Mouse (Mus musculus): Measurements from ENCODE around the gene Pde7b. TPM values are rescaled to one million over a fixed set of nuclear protein-coding genes. Genes with fewer than 3 reads are reported as not detected.

Pde7b gene
- polyA plus RNA-seq, 1 experiment from 2014 or later = 5.2 TPM

- 68% methylated on average over 2 of the region's 2 CpGs for WGBS
- no peaks in the 10 kb centered on the region for H3K4me1 ChIP-seq (ENCODE audit: control insufficient read depth, insufficient read depth, low read length)
- no peak overlapping the region for H3K4me2 ChIP-seq (replicated peaks; ENCODE audit: low read depth, low read length)
- no peak for ATAC-seq (ENCODE audit: low FRiP score, low TSS enrichment)
- no peak overlapping the region for H3K27ac ChIP-seq (ENCODE audit: low read depth, low read length)
- no peaks in the 10 kb centered on the region for H3K36me3 ChIP-seq (ENCODE audit: control insufficient read depth, insufficient read depth, low read length)
- H3K27me3 ChIP-seq (ENCODE audit: control insufficient read depth, insufficient read depth, low read length) = no peaks in the 10 kb centered on the region
- H3K9ac ChIP-seq (ENCODE audit: low read depth, low read length) = no peak overlapping the region
- no peaks in the 10 kb centered on the region for H3K9me3 ChIP-seq (ENCODE audit: control insufficient read depth, low read length)
- no peak overlapping the region for H3K4me3 ChIP-seq (ENCODE audit: low read length)
Observed at GRCm38 (mm10) chr10:20437021-20437420, 287.9 kb downstream of the Pde7b start.

- H3K36me3 ChIP-seq (ENCODE audit: control insufficient read depth, insufficient read depth, low read length) = no peaks in the 10 kb centered on the region
- no peaks in the 10 kb centered on the region for H3K27me3 ChIP-seq (ENCODE audit: control insufficient read depth, insufficient read depth, low read length)
- no peaks in the 10 kb centered on the region for H3K9me3 ChIP-seq (ENCODE audit: control insufficient read depth, low read length)
- H3K9ac ChIP-seq (ENCODE audit: low read depth, low read length) = no peak overlapping the region
- ATAC-seq (ENCODE audit: low FRiP score, low TSS enrichment) = no peak
- WGBS = 93% methylated on average over 7 of the region's 7 CpGs
- H3K4me1 ChIP-seq (ENCODE audit: control insufficient read depth, insufficient read depth, low read length) = no peaks in the 10 kb centered on the region
- H3K27ac ChIP-seq (ENCODE audit: low read depth, low read length) = no peak overlapping the region
- H3K4me3 ChIP-seq (ENCODE audit: low read length) = no peak overlapping the region
- H3K4me2 ChIP-seq (replicated peaks; ENCODE audit: low read depth, low read length) = no peak overlapping the region
Observed at GRCm38 (mm10) chr10:20435913-20436312, 289.0 kb downstream of the Pde7b start.

- Histone ChIP-seq H3K27me3 (ENCODE audit: control insufficient read depth, insufficient read depth, low read length) (no peaks in the 10 kb centered on the region), H3K4me3 (ENCODE audit: low read length) (no peak overlapping the region), H3K4me2 (replicated peaks; ENCODE audit: low read depth, low read length) (no peak overlapping the region), H3K9ac (ENCODE audit: low read depth, low read length) (no peak overlapping the region), H3K9me3 (ENCODE audit: control insufficient read depth, low read length) (no peaks in the 10 kb centered on the region), H3K4me1 (ENCODE audit: control insufficient read depth, insufficient read depth, low read length) (no peaks in the 10 kb centered on the region), H3K27ac (ENCODE audit: low read depth, low read length) (no peak overlapping the region), H3K36me3 (ENCODE audit: control insufficient read depth, insufficient read depth, low read length) (no peaks in the 10 kb centered on the region)
- ATAC-seq (ENCODE audit: low FRiP score, low TSS enrichment) = no peak
- 56% methylated on average over 12 of the region's 12 CpGs for WGBS
Observed at GRCm38 (mm10) chr10:20431336-20431735, 293.5 kb downstream of the Pde7b start.

- H3K4me1 ChIP-seq (ENCODE audit: control insufficient read depth, insufficient read depth, low read length) = 0 out of 2 replicates have a peak, but pooled peaks cover 2% of the 10 kb centered on the region
- no peak overlapping the region for H3K4me3 ChIP-seq (ENCODE audit: low read length)
- H3K36me3 ChIP-seq (ENCODE audit: control insufficient read depth, insufficient read depth, low read length) = no peaks in the 10 kb centered on the region
- H3K4me2 ChIP-seq (replicated peaks; ENCODE audit: low read depth, low read length) = no peak overlapping the region
- no peaks in the 10 kb centered on the region for H3K9me3 ChIP-seq (ENCODE audit: control insufficient read depth, low read length)
- no peaks in the 10 kb centered on the region for H3K27me3 ChIP-seq (ENCODE audit: control insufficient read depth, insufficient read depth, low read length)
- ATAC-seq (ENCODE audit: low FRiP score, low TSS enrichment) = no peak
- no peak overlapping the region for H3K27ac ChIP-seq (ENCODE audit: low read depth, low read length)
- no peak overlapping the region for H3K9ac ChIP-seq (ENCODE audit: low read depth, low read length)
- 68% methylated on average over 10 of the region's 10 CpGs for WGBS
Observed at GRCm38 (mm10) chr10:20421299-20421883, 303.5 kb downstream of the Pde7b start.

DNA sequence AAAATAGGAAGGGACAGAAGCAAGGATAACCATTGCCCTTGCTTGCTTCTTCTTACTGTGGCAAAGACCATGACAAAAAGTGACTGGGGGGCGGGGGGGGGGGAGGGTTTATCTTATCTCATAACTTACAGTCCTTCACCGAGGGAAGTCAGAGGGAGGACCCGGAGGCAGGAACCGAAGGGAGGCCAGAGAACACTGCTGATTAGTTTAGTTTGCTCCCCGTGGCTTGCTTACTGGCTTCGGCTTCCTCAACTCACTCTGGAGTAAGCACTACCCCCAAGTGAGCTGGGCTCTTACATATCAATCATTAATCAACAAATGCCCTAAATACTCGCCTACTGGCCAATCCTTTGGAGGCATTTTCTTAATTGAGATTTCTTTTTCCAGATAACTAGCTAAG lies 304.6 kb downstream of the Pde7b start:
- H3K27me3 ChIP-seq (ENCODE audit: control insufficient read depth, insufficient read depth, low read length) = no peaks in the 10 kb centered on the region
- WGBS = 50% methylated on average over 7 of the region's 7 CpGs
- no peaks in the 10 kb centered on the region for H3K9me3 ChIP-seq (ENCODE audit: control insufficient read depth, low read length)
- H3K4me3 ChIP-seq (ENCODE audit: low read length) = no peak overlapping the region
- H3K4me1 ChIP-seq (ENCODE audit: control insufficient read depth, insufficient read depth, low read length) = 0 out of 2 replicates have a peak, but pooled peaks cover 2% of the 10 kb centered on the region
- H3K36me3 ChIP-seq (ENCODE audit: control insufficient read depth, insufficient read depth, low read length) = no peaks in the 10 kb centered on the region
- H3K27ac ChIP-seq (ENCODE audit: low read depth, low read length) = no peak overlapping the region
- ATAC-seq (ENCODE audit: low FRiP score, low TSS enrichment) = no peak
- no peak overlapping the region for H3K9ac ChIP-seq (ENCODE audit: low read depth, low read length)
- no peak overlapping the region for H3K4me2 ChIP-seq (replicated peaks; ENCODE audit: low read depth, low read length)

GRCm38 (mm10) chr10:20418856-20419219 lies 306.0 kb downstream of the Pde7b start:
- Histone ChIP-seq H3K4me2 (replicated peaks; ENCODE audit: low read depth, low read length) (no peak overlapping the region), H3K27me3 (ENCODE audit: control insufficient read depth, insufficient read depth, low read length) (no peaks in the 10 kb centered on the region), H3K4me3 (ENCODE audit: low read length) (no peak overlapping the region), H3K27ac (ENCODE audit: low read depth, low read length) (peak overlapping the region; percentile 17; the same call in 1 of the 2 replicates), H3K9ac (ENCODE audit: low read depth, low read length) (no peak overlapping the region), H3K9me3 (ENCODE audit: control insufficient read depth, low read length) (no peaks in the 10 kb centered on the region), H3K36me3 (ENCODE audit: control insufficient read depth, insufficient read depth, low read length) (no peaks in the 10 kb centered on the region), H3K4me1 (ENCODE audit: control insufficient read depth, insufficient read depth, low read length) (0 out of 2 replicates have a peak, but pooled peaks cover 2% of the 10 kb centered on the region)
- peak; percentile 64; the same call in 1 of the 2 replicates for ATAC-seq (ENCODE audit: low FRiP score, low TSS enrichment)
- WGBS = 59% methylated on average over 10 of the region's 10 CpGs

DNA sequence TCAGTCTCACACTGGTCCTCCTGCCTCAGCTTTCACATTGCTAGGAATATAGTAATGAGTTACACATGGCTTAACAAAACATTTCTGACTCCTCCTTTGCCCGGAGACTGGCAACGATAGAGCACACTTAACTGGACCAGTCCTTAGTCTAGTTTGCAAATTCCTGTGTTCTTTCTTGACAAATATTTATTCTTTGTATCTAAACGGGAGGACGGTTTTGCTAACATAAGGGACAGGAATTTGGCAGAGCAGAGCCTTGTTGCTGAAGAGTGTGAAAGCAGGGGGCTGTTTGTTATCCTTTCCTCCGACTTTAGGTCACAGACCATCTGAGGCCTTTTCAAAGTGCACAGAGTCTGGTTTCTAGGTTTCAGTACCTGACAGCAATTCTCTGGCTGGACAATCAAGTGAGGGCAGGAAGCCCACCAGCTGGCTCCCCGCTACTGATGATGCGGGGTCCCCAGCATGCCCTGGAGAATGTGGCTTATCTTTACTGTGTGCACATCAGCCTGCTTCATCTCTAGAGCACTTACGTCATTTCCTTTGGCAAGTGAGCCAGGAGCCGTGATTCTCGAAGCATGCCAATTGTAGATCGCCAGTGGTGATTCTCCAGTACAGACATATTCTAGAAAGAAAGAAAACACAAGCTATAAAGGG lies 306.5 kb downstream of the Pde7b start:
- WGBS = 48% methylated on average over 11 of the region's 11 CpGs
- ATAC-seq (ENCODE audit: low FRiP score, low TSS enrichment) = peak; percentile 24; the same call in 1 of the 2 replicates
- peak overlapping the region; percentile 17; the same call in 1 of the 2 replicates for H3K27ac ChIP-seq (ENCODE audit: low read depth, low read length)

GRCm38 (mm10) chr10:20409181-20409580 lies 315.7 kb downstream of the Pde7b start:
- no peak overlapping the region for H3K27ac ChIP-seq (ENCODE audit: low read depth, low read length)
- H3K9me3 ChIP-seq (ENCODE audit: control insufficient read depth, low read length) = no peaks in the 10 kb centered on the region
- H3K9ac ChIP-seq (ENCODE audit: low read depth, low read length) = no peak overlapping the region
- H3K27me3 ChIP-seq (ENCODE audit: control insufficient read depth, insufficient read depth, low read length) = no peaks in the 10 kb centered on the region
- 70% methylated on average over 10 of the region's 10 CpGs for WGBS
- no peaks in the 10 kb centered on the region for H3K36me3 ChIP-seq (ENCODE audit: control insufficient read depth, insufficient read depth, low read length)
- ATAC-seq (ENCODE audit: low FRiP score, low TSS enrichment) = no peak
- no peaks in the 10 kb centered on the region for H3K4me1 ChIP-seq (ENCODE audit: control insufficient read depth, insufficient read depth, low read length)
- no peak overlapping the region for H3K4me3 ChIP-seq (ENCODE audit: low read length)
- H3K4me2 ChIP-seq (replicated peaks; ENCODE audit: low read depth, low read length) = no peak overlapping the region

More for the DNA sequence above, 306.5 kb downstream of the Pde7b start:
- Histone ChIP-seq H3K4me2 (replicated peaks; ENCODE audit: low read depth, low read length) (no peak overlapping the region), H3K36me3 (ENCODE audit: control insufficient read depth, insufficient read depth, low read length) (no peaks in the 10 kb centered on the region), H3K4me3 (ENCODE audit: low read length) (no peak overlapping the region), H3K9ac (ENCODE audit: low read depth, low read length) (no peak overlapping the region), H3K9me3 (ENCODE audit: control insufficient read depth, low read length) (no peaks in the 10 kb centered on the region), H3K4me1 (ENCODE audit: control insufficient read depth, insufficient read depth, low read length) (0 out of 2 replicates have a peak, but pooled peaks cover 2% of the 10 kb centered on the region), H3K27me3 (ENCODE audit: control insufficient read depth, insufficient read depth, low read length) (no peaks in the 10 kb centered on the region)

GRCm38 (mm10) chr10:20408336-20408735 lies 316.5 kb downstream of the Pde7b start:
- no peak overlapping the region for H3K27ac ChIP-seq (ENCODE audit: low read depth, low read length)
- H3K9me3 ChIP-seq (ENCODE audit: control insufficient read depth, low read length) = no peaks in the 10 kb centered on the region
- no peaks in the 10 kb centered on the region for H3K36me3 ChIP-seq (ENCODE audit: control insufficient read depth, insufficient read depth, low read length)
- H3K4me3 ChIP-seq (ENCODE audit: low read length) = no peak overlapping the region
- no peak for ATAC-seq (ENCODE audit: low FRiP score, low TSS enrichment)
- no peak overlapping the region for H3K4me2 ChIP-seq (replicated peaks; ENCODE audit: low read depth, low read length)
- H3K4me1 ChIP-seq (ENCODE audit: control insufficient read depth, insufficient read depth, low read length) = no peaks in the 10 kb centered on the region
- 58% methylated on average over 3 of the region's 3 CpGs for WGBS
- no peaks in the 10 kb centered on the region for H3K27me3 ChIP-seq (ENCODE audit: control insufficient read depth, insufficient read depth, low read length)
- no peak overlapping the region for H3K9ac ChIP-seq (ENCODE audit: low read depth, low read length)

Data from kidney, embryonic 14.5 days (tissue).